Mouse (Mus musculus) heart, postnatal 0 days (tissue): ENCODE results near the gene Atf6b. TPM values are rescaled to one million over a fixed set of nuclear protein-coding genes. Genes with fewer than 3 reads are reported as not detected.

Experiments used
- ATAC-seq: fragments of 200-750 bp; cut with Nextera tagmentation; 2 replicates; pipeline ENCODE4 v1.8.0; 2017; ENCODE audit warnings: low read depth, moderate number of reproducible peaks, moderate library complexity; ENCODE audit not compliant: insufficient read depth
- DNase-seq: peaks from one replicate; pipeline ENCODE4 v3.0.0-alpha.2; 2016; ENCODE audit warnings: low spot score
- H3K27ac ChIP-seq: fragments of 300-500 bp; sonication (generic); 2 replicates; pipeline ENCODE4 v1.5.1; 2014; ENCODE audit warnings: low read depth, mild to moderate bottlenecking
- H3K27me3 ChIP-seq: fragments of 300-500 bp; sonication (generic); 2 replicates; pipeline ENCODE4 v1.6.1; 2014; ENCODE audit warnings: low read length, mixed read lengths; ENCODE audit not compliant: control insufficient read depth, insufficient read depth
- H3K36me3 ChIP-seq: fragments of 300-500 bp; sonication (generic); replicated peaks from 2 replicates; pipeline ENCODE4 v1.6.1; 2014; ENCODE audit warnings: low read length, mixed read lengths; ENCODE audit not compliant: control insufficient read depth, insufficient read depth
- H3K4me1 ChIP-seq: fragments of 300-500 bp; sonication (generic); 2 replicates; pipeline ENCODE4 v1.6.1; 2014; ENCODE audit warnings: antibody characterized with exemption; ENCODE audit not compliant: control insufficient read depth, insufficient read depth
- H3K4me2 ChIP-seq: fragments of 300-500 bp; sonication (generic); 2 replicates; pipeline ENCODE4 v1.6.1; 2014; ENCODE audit warnings: low read depth, mild to moderate bottlenecking, low read length, moderate library complexity
- H3K4me3 ChIP-seq: fragments of 300-500 bp; sonication (generic); 2 replicates; pipeline ENCODE4 v1.5.1; 2014; ENCODE audit warnings: low read depth, low read length
- H3K9ac ChIP-seq: fragments of 300-500 bp; sonication (generic); replicated peaks from 2 replicates; pipeline ENCODE4 v1.6.1; 2014; ENCODE audit warnings: low read depth, low read length, mixed read lengths
- H3K9me3 ChIP-seq: fragments of 300-500 bp; sonication (generic); replicated peaks from 2 replicates; pipeline ENCODE4 v1.6.1; 2016; ENCODE audit warnings: low read length; ENCODE audit not compliant: control insufficient read depth
- CTCF ChIP-seq: IDR thresholded peaks from 2 replicates; pipeline ENCODE4 v1.5.1; 2016; ENCODE audit warnings: antibody characterized with exemption, control low read depth, low read depth
- EP300 ChIP-seq: IDR thresholded peaks from 2 replicates; pipeline ENCODE4 v1.6.1; 2016; ENCODE audit warnings: antibody characterized with exemption, low read depth
- WGBS: fragments of 180-500 bp; shearing (Covaris S2); extraction: QIAGEN DNeasy Blood & Tissue Kit; methylation state at CpG from one replicate; pipeline ENCODE4 v1.1.7; 2014; 5-methylcytosine and 5-hydroxymethylcytosine counted together
- polyA plus RNA-seq: library from polyadenylated mRNA; unstranded; fragments of >200 nt; fragmentation: Nextera tagmentation; extraction: Ambion mirVana; gene quantifications from 2 replicates; pipeline ENCODE4 v1.2.1, GENCODE M21; 2015
- total RNA-seq: library from RNA; depleted of rRNA; stranded (reverse); fragments of >200 nt; gene quantifications from 2 replicates; pipeline ENCODE4 v1.2.3, GENCODE M21; 2014; ENCODE audit warnings: low replicate concordance; rRNA removed

Atf6b gene
- total and polyA plus RNA-seq, 2 experiments from 2014 or later: 16.6 to 22.5 TPM

DNA sequence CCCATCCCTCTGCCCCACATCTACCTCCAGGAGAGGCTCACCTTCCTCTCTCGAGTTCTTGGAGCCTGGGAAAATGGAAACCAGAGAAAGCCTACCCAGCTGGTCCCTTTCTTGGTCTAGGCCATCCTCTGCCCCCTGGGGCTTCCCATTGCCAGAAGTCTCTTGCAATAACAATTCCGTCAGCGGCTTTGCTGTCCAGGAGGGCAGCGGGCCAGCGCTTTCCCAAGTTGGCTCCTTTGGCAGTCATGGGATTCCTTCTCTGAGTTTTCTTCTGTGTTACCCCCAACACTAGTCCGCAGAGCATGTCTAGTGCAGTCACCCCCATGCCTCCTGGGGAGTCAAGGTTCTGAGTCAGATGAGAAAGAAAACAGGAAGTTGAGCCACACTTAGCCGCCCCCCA lies 46.0 kb downstream of the Atf6b start:
- H3K36me3 ChIP-seq: no peaks in the 10 kb centered on the region
- WGBS: 48% methylated on average over 7 of the region's 7 CpGs
- H3K4me1 ChIP-seq: no peaks in the 10 kb centered on the region
- H3K27ac ChIP-seq: peak overlapping the region; percentile 56
- no peak overlapping the region for H3K9ac ChIP-seq
- TF ChIP-seq CTCF (no peak), EP300 (no peak)
- no peaks in the 10 kb centered on the region for H3K27me3 ChIP-seq
- DNase-seq (no peak), ATAC-seq (no peak)
- H3K4me2 ChIP-seq: no peak overlapping the region
- no peak overlapping the region for H3K4me3 ChIP-seq
- no peaks in the 10 kb centered on the region for H3K9me3 ChIP-seq

DNA sequence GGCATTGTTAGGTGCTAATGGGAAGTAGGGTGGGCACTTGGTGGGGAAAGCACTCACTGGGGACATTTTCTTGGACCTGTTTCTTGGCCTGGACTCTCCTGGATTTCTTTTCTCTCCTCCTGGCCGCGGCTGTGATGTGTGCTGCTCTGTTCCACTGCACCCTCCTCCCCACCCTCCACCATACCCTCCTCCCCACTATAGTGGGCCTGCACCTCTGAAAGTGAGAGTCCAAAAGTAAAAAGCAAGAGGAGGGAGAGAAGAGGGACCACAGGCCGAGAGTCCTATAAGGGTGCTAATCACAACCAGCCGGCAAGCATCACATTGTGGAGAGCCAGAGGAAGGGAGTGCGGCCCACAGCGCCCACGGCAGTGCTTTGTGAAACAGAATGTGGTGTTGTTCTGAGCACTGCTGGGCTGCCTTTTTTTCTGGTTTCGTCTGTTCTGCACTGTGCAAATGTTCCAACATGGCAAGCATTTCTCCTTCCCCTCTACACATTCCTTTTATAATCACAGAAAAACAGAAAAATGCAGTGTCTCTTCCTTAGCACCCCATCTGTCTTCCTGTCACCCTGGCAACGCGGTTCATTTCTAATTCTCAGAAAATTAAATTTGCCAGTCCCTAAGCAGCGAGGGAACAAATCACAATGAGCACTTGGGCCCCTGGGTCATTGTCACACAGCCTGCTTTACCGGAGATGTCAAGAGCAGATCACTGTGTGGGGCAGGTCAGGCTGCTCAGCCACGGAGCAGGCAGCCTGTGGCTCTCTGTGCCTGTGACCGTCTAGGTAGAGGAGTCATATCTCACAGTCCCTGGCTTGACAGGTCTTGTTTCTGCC lies 52.8 kb downstream of the Atf6b start:
- H3K4me3 ChIP-seq: no peak overlapping the region
- no peaks in the 10 kb centered on the region for H3K27me3 ChIP-seq
- ATAC-seq: no peak
- no peaks in the 10 kb centered on the region for H3K9me3 ChIP-seq
- TF ChIP-seq CTCF (no peak), EP300 (no peak)
- H3K36me3 ChIP-seq: no peaks in the 10 kb centered on the region
- no peak overlapping the region for H3K27ac ChIP-seq
- DNase-seq: no peak
- no peak overlapping the region for H3K4me2 ChIP-seq
- no peaks in the 10 kb centered on the region for H3K4me1 ChIP-seq
- WGBS: 51% methylated on average over 14 of the region's 14 CpGs
- no peak overlapping the region for H3K9ac ChIP-seq

DNA sequence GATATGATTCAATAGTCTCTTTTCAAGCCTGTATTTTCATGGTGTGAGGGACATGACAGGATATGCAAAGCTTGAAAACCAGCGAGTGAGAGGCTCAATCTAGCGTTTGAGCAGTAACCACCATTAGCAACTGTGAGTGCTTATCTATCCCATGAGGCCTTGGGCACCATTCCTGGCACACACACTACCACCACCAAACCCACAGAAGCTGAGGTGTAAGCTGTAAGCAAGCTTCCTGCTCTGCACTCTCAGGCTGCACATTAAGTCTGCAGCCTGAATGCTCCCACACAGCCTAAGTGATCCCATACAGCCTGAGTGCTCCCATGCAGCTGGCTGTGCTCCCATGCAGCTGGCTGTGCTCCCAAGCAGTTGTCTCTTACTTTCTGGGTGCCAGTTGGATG lies 53.7 kb downstream of the Atf6b start:
- Histone ChIP-seq H3K4me1 (no peaks in the 10 kb centered on the region), H3K27ac (no peak overlapping the region), H3K4me2 (no peak overlapping the region), H3K9ac (no peak overlapping the region), H3K9me3 (no peaks in the 10 kb centered on the region), H3K4me3 (no peak overlapping the region), H3K27me3 (no peaks in the 10 kb centered on the region), H3K36me3 (no peaks in the 10 kb centered on the region)
- DNase-seq (no peak), ATAC-seq (no peak)
- WGBS: 39% methylated on average over 2 of the region's 2 CpGs
- TF ChIP-seq EP300 (no peak), CTCF (no peak)

Other genes starting within 250 kb of the Atf6b start
- gene BC051142, start 248.3 kb upstream of the Atf6b start, total RNA-seq: not detected in 2 replicates
- 0.41 and 0.62 TPM in 2 replicates for gene BC051142, start 248.3 kb upstream of the Atf6b start, polyA plus RNA-seq
- gene Btnl4, start 169.8 kb upstream of the Atf6b start, total RNA-seq: not detected in 2 replicates
- gene Btnl4, start 169.8 kb upstream of the Atf6b start, polyA plus RNA-seq: not detected in 2 replicates
- gene Btnl6, start 129.8 kb upstream of the Atf6b start, total RNA-seq: not detected in 2 replicates
- gene Btnl6, start 129.8 kb upstream of the Atf6b start, polyA plus RNA-seq: not detected in 2 replicates
- 40.7 and 43.2 TPM in 2 replicates for gene Notch4, start 82.9 kb upstream of the Atf6b start, total RNA-seq
- gene Notch4, start 82.9 kb upstream of the Atf6b start, polyA plus RNA-seq: 6.3 and 6.8 TPM in 2 replicates
- gene Gpsm3, start 57.3 kb upstream of the Atf6b start, total RNA-seq: 0.53 and 3.1 TPM in 2 replicates
- gene Gpsm3, start 57.3 kb upstream of the Atf6b start, polyA plus RNA-seq: 5.9 and 6.0 TPM in 2 replicates
- 42.6 and 59.1 TPM in 2 replicates for gene Pbx2, start 55.9 kb upstream of the Atf6b start, total RNA-seq
- 3.3 and 4.4 TPM in 2 replicates for gene Pbx2, start 55.9 kb upstream of the Atf6b start, polyA plus RNA-seq
- gene Ager, start 49.3 kb upstream of the Atf6b start, total RNA-seq: 2.7 and 5.8 TPM in 2 replicates
- gene Ager, start 49.3 kb upstream of the Atf6b start, polyA plus RNA-seq: 0.85 and 1.9 TPM in 2 replicates
- 29.6 and 42.5 TPM in 2 replicates for gene Rnf5, start 43.5 kb upstream of the Atf6b start, total RNA-seq
- 79.9 and 86.5 TPM in 2 replicates for gene Rnf5, start 43.5 kb upstream of the Atf6b start, polyA plus RNA-seq
- 112 and 120 TPM in 2 replicates for gene Agpat1, start 42.9 kb upstream of the Atf6b start, total RNA-seq
- 39.1 and 39.6 TPM in 2 replicates for gene Agpat1, start 42.9 kb upstream of the Atf6b start, polyA plus RNA-seq
- gene Egfl8, start 31.2 kb upstream of the Atf6b start, total RNA-seq: 0.15 and 0.93 TPM in 2 replicates
- gene Egfl8, start 31.2 kb upstream of the Atf6b start, polyA plus RNA-seq: 0.97 and 1.3 TPM in 2 replicates
- 35.7 and 37.4 TPM in 2 replicates for gene Ppt2, start 18.6 kb upstream of the Atf6b start, total RNA-seq
- gene Ppt2, start 18.6 kb upstream of the Atf6b start, polyA plus RNA-seq: 24.0 and 25.7 TPM in 2 replicates
- 0.35 TPM in 1 of 2 replicates, not detected in the other for gene Prrt1, start 17.6 kb upstream of the Atf6b start, total RNA-seq
- 0.16 and 0.19 TPM in 2 replicates for gene Prrt1, start 17.6 kb upstream of the Atf6b start, polyA plus RNA-seq
- 2.6 and 7.1 TPM in 2 replicates for gene Fkbpl, start 2.4 kb upstream of the Atf6b start, total RNA-seq
- 12.3 and 13.4 TPM in 2 replicates for gene Fkbpl, start 2.4 kb upstream of the Atf6b start, polyA plus RNA-seq
- gene Tnxb, start 23.4 kb downstream of the Atf6b start, total RNA-seq: 24.5 and 26.8 TPM in 2 replicates
- 1.8 and 2.0 TPM in 2 replicates for gene Tnxb, start 23.4 kb downstream of the Atf6b start, polyA plus RNA-seq
- gene C4b, start 96.7 kb downstream of the Atf6b start, total RNA-seq: 0.80 and 0.85 TPM in 2 replicates
- gene C4b, start 96.7 kb downstream of the Atf6b start, polyA plus RNA-seq: 0.88 and 0.93 TPM in 2 replicates
- not detected in 2 replicates for gene Cyp21a1, start 157.4 kb downstream of the Atf6b start, total RNA-seq
- not detected in 2 replicates for gene Cyp21a1, start 157.4 kb downstream of the Atf6b start, polyA plus RNA-seq
- 2.6 and 9.2 TPM in 2 replicates for gene Stk19, start 189.8 kb downstream of the Atf6b start, total RNA-seq
- gene Stk19, start 189.8 kb downstream of the Atf6b start, polyA plus RNA-seq: 20.5 and 20.7 TPM in 2 replicates
- 19.2 and 22.3 TPM in 2 replicates for gene Dxo, start 189.9 kb downstream of the Atf6b start, total RNA-seq
- 23.0 and 24.3 TPM in 2 replicates for gene Dxo, start 189.9 kb downstream of the Atf6b start, polyA plus RNA-seq
- gene Skiv2l, start 203.1 kb downstream of the Atf6b start, total RNA-seq: 40.3 and 62.1 TPM in 2 replicates
- gene Skiv2l, start 203.1 kb downstream of the Atf6b start, polyA plus RNA-seq: 15.9 and 18.7 TPM in 2 replicates
- gene Nelfe, start 203.2 kb downstream of the Atf6b start, total RNA-seq: 22.9 and 39.8 TPM in 2 replicates
- gene Nelfe, start 203.2 kb downstream of the Atf6b start, polyA plus RNA-seq: 36.3 and 39.9 TPM in 2 replicates
- 1.1 and 2.9 TPM in 2 replicates for gene Cfb, start 215.4 kb downstream of the Atf6b start, total RNA-seq
- gene Cfb, start 215.4 kb downstream of the Atf6b start, polyA plus RNA-seq: 1.3 and 2.1 TPM in 2 replicates
- gene Zbtb12, start 232.3 kb downstream of the Atf6b start, total RNA-seq: 6.1 and 7.6 TPM in 2 replicates
- gene Zbtb12, start 232.3 kb downstream of the Atf6b start, polyA plus RNA-seq: 0.63 and 0.93 TPM in 2 replicates
- not detected in 2 replicates for gene Gm20547, start 234.9 kb downstream of the Atf6b start, total RNA-seq
- not detected in 2 replicates for gene Gm20547, start 234.9 kb downstream of the Atf6b start, polyA plus RNA-seq